Mouse (Mus musculus) myocyte (in vitro differentiated cells): Measurements from ENCODE around the gene Sash1. TPM values are rescaled to one million over a fixed set of nuclear protein-coding genes. Genes with fewer than 3 reads are reported as not detected.

Source experiments
- H3K27me3 ChIP-seq: one replicate; pipeline ENCODE4 v1.6.1; 2011; ENCODE audit not compliant: control insufficient read depth, insufficient read depth, insufficient read length
- H3K36me3 ChIP-seq: one replicate; pipeline ENCODE4 v1.6.1; 2011; ENCODE audit not compliant: control insufficient read depth, insufficient read depth
- H3K4me2 ChIP-seq: one replicate; pipeline ENCODE4 v1.6.1; 2011; ENCODE audit warnings: low read depth, control low read depth
- H3K4me3 ChIP-seq: one replicate; pipeline ENCODE4 v1.5.1; 2011; ENCODE audit warnings: mild to moderate bottlenecking, control low read depth, moderate library complexity
- H3K79me2 ChIP-seq: one replicate; pipeline ENCODE4 v1.6.1; 2011; ENCODE audit not compliant: control insufficient read depth, insufficient read depth
- H3ac ChIP-seq: one replicate; pipeline ENCODE4 v1.6.1; 2011; ENCODE audit not compliant: control insufficient read depth, insufficient read length
- CEBPB ChIP-seq: IDR thresholded peaks from 2 replicates; pipeline ENCODE4 v1.6.1; 2011; ENCODE audit warnings: mild to moderate bottlenecking, moderate library complexity; ENCODE audit not compliant: poor library complexity, insufficient read depth, severe bottlenecking
- E2F4 ChIP-seq: IDR thresholded peaks from one replicate; pipeline ENCODE4 v1.6.1; 2011; ENCODE audit warnings: mild to moderate bottlenecking, control low read depth, moderate library complexity; ENCODE audit not compliant: insufficient read depth
- MAX ChIP-seq: IDR thresholded peaks from one replicate; pipeline ENCODE4 v1.6.1; 2011; ENCODE audit warnings: low read depth, mild to moderate bottlenecking, control low read depth
- MYOD1 ChIP-seq, 3 experiments: IDR thresholded peaks; one replicate each; pipeline ENCODE4 v1.6.1; 2011; ENCODE audit warnings: control low read depth in 2 of 3, low read depth in 2 of 3, mild to moderate bottlenecking in 2 of 3, moderate library complexity in 1 of 3; ENCODE audit not compliant: insufficient read length in 2 of 3, control insufficient read depth in 1 of 3
- MYOG ChIP-seq, 3 experiments: IDR thresholded peaks; one replicate each; pipeline ENCODE4 v1.6.1; 2011; ENCODE audit warnings: control low read depth in 2 of 3, low read depth in 2 of 3, mild to moderate bottlenecking in 2 of 3; ENCODE audit not compliant: insufficient read length in 2 of 3, control insufficient read depth in 1 of 3, insufficient read depth in 1 of 3
- POLR2A ChIP-seq: IDR thresholded peaks from one replicate; pipeline ENCODE4 v1.6.1; 2011; ENCODE audit warnings: low read depth, mild to moderate bottlenecking, control low read depth, moderate library complexity; ENCODE audit not compliant: insufficient read length
- POLR2AphosphoS2 ChIP-seq: IDR thresholded peaks from one replicate; pipeline ENCODE4 v1.6.1; 2011; ENCODE audit warnings: low read depth, control low read depth; ENCODE audit not compliant: insufficient read length
- REST ChIP-seq: IDR thresholded peaks from one replicate; pipeline ENCODE4 v1.6.1; 2011; ENCODE audit warnings: mild to moderate bottlenecking, control low read depth, moderate library complexity; ENCODE audit not compliant: insufficient read depth, insufficient read length
- SRF ChIP-seq: IDR thresholded peaks from one replicate; pipeline ENCODE4 v1.6.1; 2011; ENCODE audit warnings: low read depth; ENCODE audit not compliant: control insufficient read depth, insufficient read length
- TCF12 ChIP-seq: IDR thresholded peaks from one replicate; pipeline ENCODE4 v1.6.1; 2011; ENCODE audit warnings: mild to moderate bottlenecking, control low read depth; ENCODE audit not compliant: poor library complexity, insufficient read depth, severe bottlenecking
- TCF3 ChIP-seq: IDR thresholded peaks from one replicate; pipeline ENCODE4 v1.6.1; 2011; ENCODE audit warnings: low read depth, control low read depth; ENCODE audit not compliant: insufficient read length
- USF1 ChIP-seq: IDR thresholded peaks from one replicate; pipeline ENCODE4 v1.6.1; 2011; ENCODE audit warnings: low read depth, mild to moderate bottlenecking, control low read depth, moderate library complexity
- polyA plus RNA-seq: library from polyadenylated mRNA; unstranded; fragments of >200 nt; fragmentation: generic; extraction: Trizol; gene quantifications from one replicate; pipeline ENCODE4 v1.2.1, GENCODE M21; 2012; ENCODE audit warnings: missing spikeins

Sash1 gene
- polyA plus RNA-seq, 1 experiment = 1.9 TPM

DNA sequence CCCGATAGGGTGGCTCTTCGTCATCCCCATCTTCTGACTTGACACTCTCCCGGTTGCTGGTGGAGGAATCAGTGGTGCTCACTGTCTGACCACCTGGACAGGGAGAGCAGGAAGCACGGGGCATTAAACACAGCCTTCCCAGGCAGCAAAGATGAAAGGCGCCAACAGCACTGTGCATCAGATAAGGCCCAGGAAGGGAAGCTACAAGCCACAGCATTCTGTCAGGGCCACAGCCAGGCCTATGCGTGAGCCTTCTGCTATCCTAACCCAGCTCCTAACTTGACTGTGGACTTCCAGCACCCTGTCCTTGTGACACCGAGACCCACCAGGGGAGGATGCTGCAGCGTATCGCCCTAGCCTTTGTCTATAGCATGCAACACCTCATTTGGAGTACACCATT, 144.4 kb downstream of the Sash1 start:
- H3K79me2 ChIP-seq = no peaks in the 10 kb centered on the region
- no peak overlapping the region for H3ac ChIP-seq
- H3K27me3 ChIP-seq = no peaks in the 10 kb centered on the region
- no peaks in the 10 kb centered on the region for H3K36me3 ChIP-seq
- no peak for TF ChIP-seq USF1
- TF ChIP-seq TCF3 = no peak
- no peak for TF ChIP-seq TCF12
- TF ChIP-seq MAX = no peak
- no peak for TF ChIP-seq MYOG (IDR thresholded peaks at IDR 0.05; ENCODE audit: control insufficient read depth in 1 of 3, insufficient read depth in 1 of 3, insufficient read length in 2 of 3, low read depth in 2 of 3)
- H3K4me3 ChIP-seq = no peak overlapping the region
- no peak overlapping the region for H3K4me2 ChIP-seq

DNA sequence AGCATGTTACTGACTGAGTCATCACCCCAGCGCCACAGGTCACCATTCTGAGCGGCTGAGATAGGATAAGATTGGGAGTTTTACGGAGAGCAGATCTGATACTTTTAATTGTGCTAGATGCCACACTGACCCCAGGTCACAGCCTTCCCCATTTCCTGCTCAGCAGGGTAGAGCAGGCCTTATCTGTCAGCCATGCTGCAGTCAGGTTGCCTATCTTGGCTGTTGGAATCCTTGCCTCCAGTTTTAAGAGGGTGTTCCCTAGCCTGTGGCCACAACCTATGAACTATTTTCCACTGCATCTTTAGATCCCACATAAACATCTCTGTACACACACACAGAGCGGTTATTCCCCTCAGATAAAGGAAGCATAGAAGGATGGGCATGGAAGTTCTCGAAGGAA, 145.1 kb downstream of the Sash1 start:
- Histone ChIP-seq H3K36me3 (no peaks in the 10 kb centered on the region), H3K4me2 (no peak overlapping the region), H3K27me3 (no peaks in the 10 kb centered on the region), H3K4me3 (no peak overlapping the region), H3K79me2 (no peaks in the 10 kb centered on the region), H3ac (no peak overlapping the region)
- no peak for TF ChIP-seq E2F4
- TF ChIP-seq REST = no peak
- no peak for TF ChIP-seq TCF12
- no peak for TF ChIP-seq POLR2A
- TF ChIP-seq TCF3 = no peak
- TF ChIP-seq USF1 = no peak
- no peak for TF ChIP-seq MAX
- no peak for TF ChIP-seq POLR2AphosphoS2
- no peak for TF ChIP-seq CEBPB
- no peak for TF ChIP-seq MYOD1 (IDR thresholded peaks at IDR 0.05; ENCODE audit: control insufficient read depth in 1 of 3, insufficient read length in 2 of 3, low read depth in 2 of 3)
- TF ChIP-seq MYOG (IDR thresholded peaks at IDR 0.05; ENCODE audit: control insufficient read depth in 1 of 3, insufficient read depth in 1 of 3, insufficient read length in 2 of 3, low read depth in 2 of 3) = no peak
- TF ChIP-seq SRF = no peak

DNA sequence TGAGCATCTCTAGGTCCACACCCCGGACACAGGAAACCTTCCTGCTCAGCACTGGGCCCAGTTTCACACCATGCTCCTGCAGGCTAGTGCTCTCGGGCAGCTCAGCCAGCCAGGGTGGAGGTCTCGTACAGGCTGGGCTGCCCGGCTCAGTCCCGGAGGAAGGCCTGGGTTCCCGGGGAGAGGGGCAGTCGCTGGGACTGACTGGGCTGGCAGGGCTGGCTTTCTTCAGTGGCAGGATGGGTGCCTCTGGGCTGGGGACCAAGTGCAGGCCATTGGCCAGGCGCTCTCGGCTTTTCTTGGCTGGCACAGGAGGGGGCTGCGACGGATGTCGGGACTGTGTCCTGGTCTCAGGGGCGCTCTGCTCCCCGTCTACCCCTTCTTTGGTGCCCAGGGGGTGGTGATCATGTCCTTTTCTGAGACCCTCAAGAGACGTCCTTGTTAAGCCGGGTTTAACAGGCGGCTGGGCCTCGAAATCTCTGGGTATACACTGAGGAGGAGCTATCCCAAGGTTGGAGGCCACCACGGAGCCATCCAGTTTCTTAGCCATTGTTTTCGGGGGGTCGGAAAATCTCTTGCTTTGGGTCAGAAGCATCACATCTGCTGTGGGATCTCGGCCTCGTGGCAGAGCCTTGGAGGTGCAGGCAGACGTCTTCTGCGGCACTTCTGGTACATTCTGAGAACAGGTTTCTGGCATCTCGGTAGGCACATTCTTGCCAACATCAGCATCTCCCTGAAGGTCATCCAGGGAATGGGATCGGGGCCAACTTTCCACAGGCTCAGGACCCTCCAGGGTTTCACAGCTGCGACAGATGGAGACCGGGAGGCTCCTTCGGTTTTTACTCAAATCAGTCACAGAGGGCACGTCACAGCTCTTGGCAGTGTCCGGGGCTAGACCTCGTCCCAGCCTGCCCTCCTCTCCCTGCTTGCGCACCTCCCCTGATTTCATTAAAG, 156.2 kb downstream of the Sash1 start:
- no peak overlapping the region for H3K4me3 ChIP-seq
- TF ChIP-seq MYOG (IDR thresholded peaks at IDR 0.05; ENCODE audit: control insufficient read depth in 1 of 3, insufficient read depth in 1 of 3, insufficient read length in 2 of 3, low read depth in 2 of 3) = no peak
- H3K79me2 ChIP-seq = no peaks in the 10 kb centered on the region
- no peaks in the 10 kb centered on the region for H3K27me3 ChIP-seq
- no peaks in the 10 kb centered on the region for H3K36me3 ChIP-seq
- no peak overlapping the region for H3K4me2 ChIP-seq
- no peak overlapping the region for H3ac ChIP-seq

DNA sequence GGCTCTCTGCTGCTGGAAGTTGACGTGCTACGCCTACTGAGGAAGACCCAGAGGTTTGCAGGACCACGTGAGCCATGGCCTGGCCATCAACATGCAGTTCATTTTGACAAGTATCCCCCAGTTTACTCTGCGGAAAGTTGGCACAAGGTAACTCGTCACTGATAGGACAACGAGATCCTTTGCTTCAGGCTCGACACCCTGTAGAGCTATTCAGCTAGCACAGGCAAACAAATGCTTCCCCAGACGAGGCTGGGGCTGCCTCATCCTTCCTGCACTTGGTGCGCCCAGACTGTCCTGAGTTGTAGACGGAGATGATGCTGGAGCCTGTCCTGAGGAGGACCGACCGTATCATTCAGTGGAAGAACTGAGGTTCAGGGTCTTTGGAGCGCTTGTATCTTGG, 166.5 kb downstream of the Sash1 start:
- H3K4me3 ChIP-seq = no peak overlapping the region
- TF ChIP-seq POLR2A (no peak), MAX (no peak), TCF12 (no peak), MYOD1 (IDR thresholded peaks at IDR 0.05; ENCODE audit: control insufficient read depth in 1 of 3, insufficient read length in 2 of 3, low read depth in 2 of 3) (no peak), TCF3 (no peak), E2F4 (no peak), CEBPB (no peak), USF1 (no peak), MYOG (IDR thresholded peaks at IDR 0.05; ENCODE audit: control insufficient read depth in 1 of 3, insufficient read depth in 1 of 3, insufficient read length in 2 of 3, low read depth in 2 of 3) (no peak), POLR2AphosphoS2 (no peak), REST (no peak), SRF (no peak)

DNA sequence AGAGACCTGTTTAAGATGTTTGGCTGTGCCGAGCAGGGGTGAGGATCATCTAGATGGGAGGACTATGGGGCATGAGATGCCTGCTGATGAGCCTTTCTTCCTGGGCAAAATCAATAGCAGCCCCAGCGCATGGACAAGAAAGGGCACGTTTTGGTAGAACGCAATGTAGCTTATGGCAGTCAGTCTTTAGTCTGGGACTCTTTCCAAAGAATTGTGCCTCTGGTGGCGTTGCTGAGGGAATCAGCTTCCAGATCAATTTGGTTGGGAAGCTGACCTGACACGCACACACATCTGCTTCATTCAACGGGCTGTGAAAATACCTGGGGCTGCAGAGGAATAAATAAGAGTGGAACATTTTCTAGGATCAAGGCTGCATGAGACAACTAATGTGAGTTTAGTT, 167.0 kb downstream of the Sash1 start:
- H3ac ChIP-seq = no peak overlapping the region
- no peaks in the 10 kb centered on the region for H3K27me3 ChIP-seq
- TF ChIP-seq TCF3 (no peak), POLR2AphosphoS2 (no peak)
- no peaks in the 10 kb centered on the region for H3K79me2 ChIP-seq
- no peak overlapping the region for H3K4me3 ChIP-seq
- H3K36me3 ChIP-seq = no peaks in the 10 kb centered on the region
- no peak overlapping the region for H3K4me2 ChIP-seq

More for the DNA sequence above, 166.5 kb downstream of the Sash1 start:
- Histone ChIP-seq H3K36me3 (no peaks in the 10 kb centered on the region), H3ac (no peak overlapping the region), H3K4me2 (no peak overlapping the region), H3K27me3 (no peaks in the 10 kb centered on the region), H3K79me2 (no peaks in the 10 kb centered on the region)
